Mouse (Mus musculus): Measurements from ENCODE around the gene Tcf15.

DNA sequence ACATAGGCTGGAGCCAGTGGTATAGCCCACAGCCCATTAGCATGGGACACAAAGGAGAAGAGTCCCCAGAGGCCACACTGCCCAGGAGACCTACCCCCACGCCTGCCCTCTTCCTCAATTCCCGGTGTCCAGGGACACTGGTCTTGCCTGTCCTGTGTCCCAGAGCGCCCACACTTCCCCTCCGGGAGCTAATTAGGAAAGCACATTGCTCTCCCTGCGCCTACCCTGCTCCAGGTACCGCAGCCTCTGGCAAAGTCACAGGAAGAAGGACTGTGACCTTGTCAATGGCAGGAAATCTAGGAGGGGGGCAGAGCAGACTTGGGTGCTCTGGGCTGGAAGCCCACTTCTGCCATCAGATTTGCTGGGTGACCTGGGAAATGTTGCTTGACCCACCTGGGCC is 7.0 kb downstream of the Tcf15 start:
- TF ChIP-seq EP300 (IDR thresholded peaks at IDR 0.05; ENCODE audit: low read depth), result no peak
- no peak for TF ChIP-seq CTCF (IDR thresholded peaks at IDR 0.05; ENCODE audit: low read depth)
